Mouse (Mus musculus): ENCODE measurements around the gene Ccdc74a. TPM values are rescaled to one million over a fixed set of nuclear protein-coding genes. Genes with fewer than 3 reads are reported as not detected.

The Ccdc74a gene
- total and polyA plus RNA-seq, 3 experiments, result 1.9 to 4.6 TPM; not detected in 1

DNA sequence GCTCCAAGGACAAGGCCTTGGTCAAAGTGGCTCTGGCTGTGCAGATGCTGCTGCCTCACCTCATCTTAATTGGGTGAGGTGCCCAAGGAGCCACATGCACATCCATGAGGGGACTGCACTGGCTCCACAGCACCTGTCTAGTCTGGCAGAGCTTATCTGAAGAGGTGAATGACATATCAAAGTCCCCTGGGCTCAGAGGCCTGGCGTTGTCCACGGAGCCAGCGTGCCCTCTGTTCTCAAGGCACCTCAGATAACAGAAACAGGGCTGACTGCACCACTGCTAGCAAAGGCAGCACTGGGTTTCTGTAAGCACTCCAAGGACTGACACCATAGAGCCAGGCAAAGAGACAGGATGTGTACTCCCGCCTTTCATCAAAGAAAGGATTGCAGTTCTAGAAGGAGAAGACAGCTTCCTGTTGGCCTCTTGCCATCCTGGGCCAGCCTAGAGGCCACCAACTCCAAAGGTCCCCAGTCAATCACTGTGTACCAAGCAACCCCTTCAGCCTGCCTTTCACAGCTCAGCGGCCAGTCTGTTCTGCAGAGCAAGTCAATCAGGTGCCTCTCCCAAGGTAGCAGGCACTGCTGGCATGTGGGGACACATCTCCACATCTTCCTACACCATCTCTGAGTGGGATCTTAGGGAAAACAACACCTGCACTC is 10.1 kb downstream of the Ccdc74a start:
- no peak for TF ChIP-seq EP300 (IDR thresholded peaks at IDR 0.05; ENCODE audit: low read depth in 1 of 2, low read length in 2 of 2)
- TF ChIP-seq POLR2A (IDR thresholded peaks at IDR 0.05; ENCODE audit: control insufficient read depth in 1 of 2, insufficient read depth in 1 of 2, low read depth in 1 of 2, low read length in 2 of 2, poor library complexity in 1 of 2), result no peak
- no peak for TF ChIP-seq RCOR1 (IDR thresholded peaks at IDR 0.05; ENCODE audit: low read depth, low read length)
- no peak for TF ChIP-seq E2F4 (IDR thresholded peaks at IDR 0.05; ENCODE audit: borderline replicate concordance, low read depth, low read length)
- TF ChIP-seq MAX (IDR thresholded peaks at IDR 0.05; ENCODE audit: low read length), result no peak
- TF ChIP-seq ELF1 (IDR thresholded peaks at IDR 0.05; ENCODE audit: low read depth, low read length), result no peak
- TF ChIP-seq JUND (IDR thresholded peaks at IDR 0.05; ENCODE audit: low read depth, low read length), result no peak
- no peak for TF ChIP-seq ZC3H11A (IDR thresholded peaks at IDR 0.05; ENCODE audit: low read depth, low read length)
- no peak for TF ChIP-seq MXI1 (IDR thresholded peaks at IDR 0.05; ENCODE audit: low read depth, low read length)
- no peak for TF ChIP-seq MAFK (IDR thresholded peaks at IDR 0.05; ENCODE audit: borderline replicate concordance, low read depth, low read length)
- TF ChIP-seq MEF2A (IDR thresholded peaks at IDR 0.05; ENCODE audit: extremely low read depth, insufficient replicate concordance, low read depth, low read length, poor library complexity, severe bottlenecking), result no peak
- TF ChIP-seq BHLHE40 (IDR thresholded peaks at IDR 0.05; ENCODE audit: borderline replicate concordance, low read depth, low read length), result no peak
- no peak for TF ChIP-seq SMC3 (IDR thresholded peaks at IDR 0.05; ENCODE audit: low read depth, low read length)
- TF ChIP-seq ZKSCAN1 (IDR thresholded peaks at IDR 0.05; ENCODE audit: low read depth, low read length), result no peak
- TF ChIP-seq ETS1 (IDR thresholded peaks at IDR 0.05; ENCODE audit: low read depth, low read length), result no peak
- TF ChIP-seq MAZ (IDR thresholded peaks at IDR 0.05; ENCODE audit: low read depth, low read length), result no peak
- TF ChIP-seq GATA1 (IDR thresholded peaks at IDR 0.05; ENCODE audit: low read depth, low read length), result no peak
- no peak for DNase-seq (ENCODE audit: low read depth, low spot score)
- H3K4me3 ChIP-seq (ENCODE audit: control insufficient read depth in 1 of 2, insufficient read depth in 1 of 2, low read depth in 2 of 2, low read length in 2 of 2), result no peak overlapping the region
- no peaks in the 10 kb centered on the region for H3K9me3 ChIP-seq (replicated peaks; ENCODE audit: insufficient read depth, low read length)
- no peaks in the 10 kb centered on the region for H3K4me1 ChIP-seq (ENCODE audit: control insufficient read depth in 1 of 2, insufficient read depth in 2 of 2, low read length in 2 of 2)
- H3K9ac ChIP-seq (ENCODE audit: control insufficient read depth, low read depth, low read length, poor library complexity, severe bottlenecking), result no peak overlapping the region
- peaks cover 0 to 4% of the 10 kb centered on the region in 2 experiments; a peak in 1 of 4 replicates for H3K36me3 ChIP-seq (ENCODE audit: control insufficient read depth in 1 of 2, insufficient read depth in 2 of 2, low read length in 2 of 2)
- no peak overlapping the region for H3K27ac ChIP-seq (ENCODE audit: control insufficient read depth, low read depth, low read length)
- H3K79me2 ChIP-seq (ENCODE audit: control insufficient read depth, insufficient read depth, low read length, poor library complexity), result no peaks in the 10 kb centered on the region
- H3K27me3 ChIP-seq (ENCODE audit: control insufficient read depth in 1 of 2, insufficient read depth in 2 of 2, low read length in 2 of 2), result no peaks in the 10 kb centered on the region

DNA sequence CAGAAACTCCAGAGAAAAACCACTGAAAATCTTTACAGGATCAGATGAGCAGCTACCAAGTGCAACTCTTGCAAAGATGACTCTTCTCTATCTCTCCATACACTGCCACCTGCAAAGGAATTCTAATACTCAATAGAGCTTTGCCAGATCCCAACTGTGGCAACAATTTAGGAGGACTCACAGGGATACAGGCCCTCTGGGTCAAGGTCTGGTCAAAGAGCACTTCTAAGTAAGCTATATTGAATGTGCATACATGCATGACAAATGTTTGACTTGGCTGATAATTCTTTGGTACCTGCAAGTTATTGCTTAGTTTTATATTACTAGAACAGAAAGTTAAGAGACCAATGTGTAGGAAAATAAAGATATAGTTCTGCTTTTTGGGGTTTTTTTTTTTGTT is 19.3 kb downstream of the Ccdc74a start:
- H3K4me1 ChIP-seq (ENCODE audit: control insufficient read depth in 1 of 2, insufficient read depth in 2 of 2, low read length in 2 of 2), result no peaks in the 10 kb centered on the region
- no peaks in the 10 kb centered on the region for H3K9me3 ChIP-seq (replicated peaks; ENCODE audit: insufficient read depth, low read length)
- no peaks in the 10 kb centered on the region for H3K27me3 ChIP-seq (ENCODE audit: control insufficient read depth in 1 of 2, insufficient read depth in 2 of 2, low read length in 2 of 2)
- no peak for DNase-seq (ENCODE audit: low read depth, low spot score)
- H3K9ac ChIP-seq (ENCODE audit: control insufficient read depth, low read depth, low read length, poor library complexity, severe bottlenecking), result no peak overlapping the region
- H3K4me3 ChIP-seq (ENCODE audit: control insufficient read depth in 1 of 2, insufficient read depth in 1 of 2, low read depth in 2 of 2, low read length in 2 of 2), result no peak overlapping the region
- H3K79me2 ChIP-seq (ENCODE audit: control insufficient read depth, insufficient read depth, low read length, poor library complexity), result no peaks in the 10 kb centered on the region
- no peak overlapping the region for H3K27ac ChIP-seq (ENCODE audit: control insufficient read depth, low read depth, low read length)
- H3K36me3 ChIP-seq (ENCODE audit: control insufficient read depth in 1 of 2, insufficient read depth in 2 of 2, low read length in 2 of 2), result peaks cover 0 to 15% of the 10 kb centered on the region in 2 experiments; a peak in 2 of 4 replicates
- TF ChIP-seq MYC (IDR thresholded peaks at IDR 0.05; ENCODE audit: low read depth, low read length) (no peak), CHD2 (IDR thresholded peaks at IDR 0.05; ENCODE audit: low read length) (no peak), MXI1 (IDR thresholded peaks at IDR 0.05; ENCODE audit: low read depth, low read length) (no peak), TCF12 (IDR thresholded peaks at IDR 0.05; ENCODE audit: low read depth, low read length) (no peak), BHLHE40 (IDR thresholded peaks at IDR 0.05; ENCODE audit: borderline replicate concordance, low read depth, low read length) (no peak)
